Mouse (Mus musculus): ENCODE data around the gene Ttyh3. TPM values are rescaled to one million over a fixed set of nuclear protein-coding genes. Genes with fewer than 3 reads are reported as not detected.

The Ttyh3 gene
- polyA plus RNA-seq, 1 experiment, result 46.0 TPM

- Histone ChIP-seq H3K27me3 (ENCODE audit: control insufficient read depth, insufficient read depth, insufficient read length) (no peaks in the 10 kb centered on the region), H3K79me3 (ENCODE audit: low read depth) (no peaks in the 10 kb centered on the region), H3K36me3 (ENCODE audit: control insufficient read depth, insufficient read depth) (no peaks in the 10 kb centered on the region), H3K4me3 (ENCODE audit: insufficient read depth, poor library complexity, severe bottlenecking) (no peak overlapping the region), H3K79me2 (ENCODE audit: control insufficient read depth, insufficient read depth) (no peaks in the 10 kb centered on the region), H3ac (ENCODE audit: control insufficient read depth, insufficient read length, low read depth) (no peak overlapping the region)
- TF ChIP-seq MYOG (IDR thresholded peaks at IDR 0.05; ENCODE audit: control insufficient read depth, extremely low read depth, insufficient read length) (no peak), FOSL1 (IDR thresholded peaks at IDR 0.05; ENCODE audit: insufficient read depth, low read length, poor library complexity, severe bottlenecking) (no peak), USF1 (IDR thresholded peaks at IDR 0.05; ENCODE audit: low read depth) (no peak), CEBPB (IDR thresholded peaks at IDR 0.05; ENCODE audit: low read depth) (no peak), MAX (IDR thresholded peaks at IDR 0.05) (no peak), CTCF (IDR thresholded peaks at IDR 0.05; ENCODE audit: control insufficient read depth, insufficient read depth, insufficient read length) (no peak), MYOD1 (IDR thresholded peaks at IDR 0.05; ENCODE audit: control insufficient read depth, insufficient read length, low read depth) (no peak)
These were observed 12.3 kb downstream of the Ttyh3 start for GRCm38 (mm10) chr5:140636316-140637057.

DNA sequence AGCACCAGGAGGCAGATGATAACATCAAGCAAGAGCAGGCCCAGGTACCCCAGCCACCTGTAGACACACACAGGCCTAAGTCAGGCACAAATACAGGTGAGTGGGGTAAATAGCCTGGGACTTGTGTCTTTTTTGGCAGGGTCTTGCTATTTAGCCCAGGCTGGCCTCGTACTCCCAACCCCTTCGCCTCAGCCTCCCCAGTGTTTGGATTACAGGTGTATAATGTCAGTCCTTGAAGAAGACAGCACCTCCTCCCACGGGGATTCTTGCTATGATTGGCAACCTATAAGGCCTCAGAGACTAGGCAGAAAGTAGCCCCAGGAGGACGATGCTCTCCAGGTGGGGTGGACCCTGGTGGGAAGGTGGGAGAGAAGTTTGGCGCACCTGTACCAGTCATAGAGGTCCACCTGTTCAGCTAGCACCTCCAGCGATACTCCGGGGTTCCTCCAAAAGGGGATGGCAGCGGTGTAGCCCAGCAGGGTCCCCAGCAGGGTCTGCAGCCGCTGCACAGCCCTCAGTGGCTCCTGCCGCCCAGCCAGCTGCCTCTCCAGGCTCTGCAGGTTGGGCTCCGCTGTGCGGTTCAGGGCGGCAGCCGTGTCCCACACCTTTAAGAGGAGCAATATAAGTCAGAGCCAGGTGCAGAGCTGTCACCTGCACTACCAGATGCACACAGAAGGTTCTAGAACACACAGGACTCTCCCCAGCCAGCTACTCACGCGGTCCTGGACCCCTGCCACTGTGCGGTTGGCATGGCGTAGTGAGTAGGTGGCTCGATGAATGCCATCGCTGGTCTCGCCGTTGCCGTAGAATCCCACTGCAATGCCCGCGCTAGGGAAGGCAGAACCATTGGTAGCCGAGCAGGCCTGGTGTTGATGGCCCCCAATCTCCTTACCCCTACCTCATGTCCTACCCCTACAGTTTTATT is 13.8 kb downstream of the Ttyh3 start:
- no peaks in the 10 kb centered on the region for H3K36me3 ChIP-seq (ENCODE audit: control insufficient read depth, insufficient read depth)
- no peak overlapping the region for H3K4me3 ChIP-seq (ENCODE audit: insufficient read depth, poor library complexity, severe bottlenecking)

DNA sequence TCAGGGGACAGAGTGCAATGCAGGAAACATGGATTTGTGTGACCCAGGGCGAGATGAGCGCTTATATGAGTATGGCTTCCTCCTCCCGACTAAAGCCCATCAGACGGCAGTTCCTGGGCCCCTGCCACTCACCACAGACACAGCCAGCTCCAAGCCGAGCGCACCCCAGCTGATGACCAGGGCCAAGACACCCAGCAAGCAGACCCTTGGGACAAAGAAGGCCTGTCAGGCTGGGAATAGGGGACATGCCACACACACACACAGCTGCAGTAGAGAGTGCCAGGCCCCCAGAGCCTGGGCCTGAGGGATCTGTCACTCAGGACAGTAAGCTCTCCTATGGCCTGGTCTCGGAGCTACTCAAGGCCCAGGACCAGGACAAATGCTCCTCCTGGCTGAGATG is 15.4 kb downstream of the Ttyh3 start:
- no peak overlapping the region for H3K4me3 ChIP-seq (ENCODE audit: insufficient read depth, poor library complexity, severe bottlenecking)

More for the DNA sequence above, 13.8 kb downstream of the Ttyh3 start:
- H3K27me3 ChIP-seq (ENCODE audit: control insufficient read depth, insufficient read depth, insufficient read length), result no peaks in the 10 kb centered on the region
- no peak overlapping the region for H3ac ChIP-seq (ENCODE audit: control insufficient read depth, insufficient read length, low read depth)
- TF ChIP-seq CEBPB (IDR thresholded peaks at IDR 0.05; ENCODE audit: low read depth), result no peak
- TF ChIP-seq MAX (IDR thresholded peaks at IDR 0.05), result no peak
- TF ChIP-seq USF1 (IDR thresholded peaks at IDR 0.05; ENCODE audit: low read depth), result no peak
- TF ChIP-seq FOSL1 (IDR thresholded peaks at IDR 0.05; ENCODE audit: insufficient read depth, low read length, poor library complexity, severe bottlenecking), result no peak
- TF ChIP-seq MYOD1 (IDR thresholded peaks at IDR 0.05; ENCODE audit: control insufficient read depth, insufficient read length, low read depth), result no peak
- H3K79me3 ChIP-seq (ENCODE audit: low read depth), result no peaks in the 10 kb centered on the region
- no peaks in the 10 kb centered on the region for H3K79me2 ChIP-seq (ENCODE audit: control insufficient read depth, insufficient read depth)

DNA sequence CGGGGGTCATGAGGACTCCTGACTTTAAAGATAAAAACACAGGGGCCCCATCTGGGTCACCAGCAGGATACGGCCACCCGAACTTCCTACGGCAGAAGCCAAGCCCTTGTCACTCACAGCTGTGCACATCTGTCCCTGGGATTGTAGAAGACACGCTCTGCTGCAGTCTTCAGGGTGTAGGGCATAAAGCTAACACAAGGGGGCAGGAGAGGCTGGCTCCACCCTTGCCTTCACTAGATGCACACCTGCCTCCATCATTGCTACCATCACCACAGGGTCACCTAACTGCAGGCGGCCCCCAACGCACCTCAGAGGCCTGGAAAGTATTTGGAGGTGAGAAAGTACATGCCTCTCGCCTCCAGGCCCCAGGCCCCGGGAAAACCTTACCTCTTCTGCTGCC is 19.8 kb downstream of the Ttyh3 start:
- H3K36me3 ChIP-seq (ENCODE audit: control insufficient read depth, insufficient read depth), result peaks cover 7% of the 10 kb centered on the region
- no peaks in the 10 kb centered on the region for H3K79me3 ChIP-seq (ENCODE audit: low read depth)

More for the DNA sequence above, 15.4 kb downstream of the Ttyh3 start:
- Histone ChIP-seq H3K36me3 (ENCODE audit: control insufficient read depth, insufficient read depth) (no peaks in the 10 kb centered on the region), H3ac (ENCODE audit: control insufficient read depth, insufficient read length, low read depth) (no peak overlapping the region), H3K27me3 (ENCODE audit: control insufficient read depth, insufficient read depth, insufficient read length) (no peaks in the 10 kb centered on the region), H3K79me3 (ENCODE audit: low read depth) (no peaks in the 10 kb centered on the region), H3K79me2 (ENCODE audit: control insufficient read depth, insufficient read depth) (no peaks in the 10 kb centered on the region)
- no peak for TF ChIP-seq USF1 (IDR thresholded peaks at IDR 0.05; ENCODE audit: low read depth)
- no peak for TF ChIP-seq MAX (IDR thresholded peaks at IDR 0.05)
- no peak for TF ChIP-seq MYOG (IDR thresholded peaks at IDR 0.05; ENCODE audit: control insufficient read depth, extremely low read depth, insufficient read length)
- no peak for TF ChIP-seq CTCF (IDR thresholded peaks at IDR 0.05; ENCODE audit: control insufficient read depth, insufficient read depth, insufficient read length)
- TF ChIP-seq MYOD1 (IDR thresholded peaks at IDR 0.05; ENCODE audit: control insufficient read depth, insufficient read length, low read depth), result no peak
- TF ChIP-seq CEBPB (IDR thresholded peaks at IDR 0.05; ENCODE audit: low read depth), result no peak
- no peak for TF ChIP-seq FOSL1 (IDR thresholded peaks at IDR 0.05; ENCODE audit: insufficient read depth, low read length, poor library complexity, severe bottlenecking)

GRCm38 (mm10) chr5:140627580-140627979 is 21.3 kb downstream of the Ttyh3 start:
- H3K79me2 ChIP-seq (ENCODE audit: control insufficient read depth, insufficient read depth), result no peaks in the 10 kb centered on the region
- H3K79me3 ChIP-seq (ENCODE audit: low read depth), result no peaks in the 10 kb centered on the region
- no peak overlapping the region for H3K4me3 ChIP-seq (ENCODE audit: insufficient read depth, poor library complexity, severe bottlenecking)
- TF ChIP-seq CTCF (IDR thresholded peaks at IDR 0.05; ENCODE audit: control insufficient read depth, insufficient read depth, insufficient read length) (no peak), MYOG (IDR thresholded peaks at IDR 0.05; ENCODE audit: control insufficient read depth, extremely low read depth, insufficient read length) (no peak), USF1 (IDR thresholded peaks at IDR 0.05; ENCODE audit: low read depth) (no peak), CEBPB (IDR thresholded peaks at IDR 0.05; ENCODE audit: low read depth) (no peak), FOSL1 (IDR thresholded peaks at IDR 0.05; ENCODE audit: insufficient read depth, low read length, poor library complexity, severe bottlenecking) (no peak), MAX (IDR thresholded peaks at IDR 0.05) (no peak), MYOD1 (IDR thresholded peaks at IDR 0.05; ENCODE audit: control insufficient read depth, insufficient read length, low read depth) (no peak)
- peaks cover 7% of the 10 kb centered on the region for H3K36me3 ChIP-seq (ENCODE audit: control insufficient read depth, insufficient read depth)
- H3ac ChIP-seq (ENCODE audit: control insufficient read depth, insufficient read length, low read depth), result no peak overlapping the region
- no peaks in the 10 kb centered on the region for H3K27me3 ChIP-seq (ENCODE audit: control insufficient read depth, insufficient read depth, insufficient read length)

More for the DNA sequence above, 19.8 kb downstream of the Ttyh3 start:
- H3K4me3 ChIP-seq (ENCODE audit: insufficient read depth, poor library complexity, severe bottlenecking), result no peak overlapping the region
- no peaks in the 10 kb centered on the region for H3K79me2 ChIP-seq (ENCODE audit: control insufficient read depth, insufficient read depth)
- H3ac ChIP-seq (ENCODE audit: control insufficient read depth, insufficient read length, low read depth), result no peak overlapping the region
- no peaks in the 10 kb centered on the region for H3K27me3 ChIP-seq (ENCODE audit: control insufficient read depth, insufficient read depth, insufficient read length)
- TF ChIP-seq USF1 (IDR thresholded peaks at IDR 0.05; ENCODE audit: low read depth) (no peak), MAX (IDR thresholded peaks at IDR 0.05) (no peak)
